Mouse (Mus musculus) olfactory bulb, adult 2 months (tissue): ENCODE results near the gene Tmem18.

Experiments used
- CTCF ChIP-seq: fragments of 200-500 bp; IDR thresholded peaks from 2 replicates; pipeline ENCODE4 v1.5.1; 2012; ENCODE audit warnings: low read depth, mild to moderate bottlenecking, low read length, moderate library complexity; ENCODE audit not compliant: insufficient read depth
- POLR2A ChIP-seq: fragments of 200-500 bp; IDR thresholded peaks from 2 replicates; pipeline ENCODE4 v1.6.1; 2012; ENCODE audit warnings: mild to moderate bottlenecking, low read depth, low read length, moderate library complexity; ENCODE audit not compliant: insufficient read depth

DNA sequence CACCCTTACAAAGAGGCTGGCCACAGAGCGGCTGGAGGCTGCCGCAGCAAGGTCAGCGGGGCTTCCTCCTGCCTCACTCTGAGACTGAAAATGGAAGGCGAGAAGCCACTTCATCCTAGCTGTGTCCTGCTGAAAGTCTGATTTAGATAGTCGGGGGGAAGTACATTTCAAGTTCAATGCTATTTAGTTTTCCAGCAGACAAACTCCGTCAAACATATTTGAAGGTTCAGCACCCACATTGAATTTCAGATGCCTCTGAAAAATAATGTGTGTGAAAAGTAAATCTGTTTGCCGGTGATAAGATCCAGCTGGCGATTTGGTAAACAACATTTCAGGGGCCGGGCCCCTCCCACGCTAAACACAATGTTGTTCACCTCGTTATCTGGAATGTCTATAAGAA is 22.8 kb upstream of the Tmem18 start:
- TF ChIP-seq CTCF: no peak
- no peak for TF ChIP-seq POLR2A
